In the genomic region with DNA sequence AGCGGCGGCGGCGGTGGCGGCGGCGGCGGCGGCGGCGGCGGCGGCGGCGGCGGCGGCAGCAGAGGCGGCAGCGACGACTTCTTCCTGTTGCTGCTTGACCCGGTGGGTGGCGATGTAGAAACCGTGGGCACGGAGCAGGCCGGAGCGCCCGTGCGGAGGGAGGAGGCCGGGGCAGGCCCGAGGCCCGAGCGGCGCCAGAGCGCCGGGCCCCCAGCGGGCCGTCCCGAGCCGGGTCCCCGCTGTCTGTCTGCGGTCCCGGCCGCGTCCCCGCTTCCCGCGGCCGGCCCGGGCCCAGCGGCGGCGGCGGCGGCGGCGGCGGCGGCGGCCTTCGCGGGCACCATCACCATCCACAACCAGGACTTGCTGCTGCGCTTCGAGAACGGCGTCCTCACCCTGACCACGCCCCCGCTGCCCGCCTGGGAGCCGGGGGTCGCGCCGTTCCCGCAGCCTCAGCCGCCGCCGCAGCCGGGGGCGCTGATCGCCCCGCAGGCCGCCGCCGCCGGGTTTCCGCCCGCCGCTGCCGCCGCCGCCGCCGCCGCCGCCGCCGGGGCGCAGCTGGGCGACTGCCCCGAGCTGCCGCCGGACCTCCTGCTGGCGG, we compare ENCODE assay signal across 7 mouse cellular contexts. TPM values are rescaled to one million over a fixed set of nuclear protein-coding genes. Genes with fewer than 3 reads are reported as not detected.
DNase-seq lines count a peak whose midpoint lies in the region; ATAC-seq and TF ChIP-seq lines count a peak whose summit lies in the region.
"Not testable (repeated sequence)": the region's sequence is repeated elsewhere in the genome, so short reads cannot be mapped to it uniquely, and the experiment has no call there.

No protein-coding gene starts in this region.

- not testable (repeated sequence) for H3K27me3 ChIP-seq in forebrain, embryonic 16.5 days (replicated peaks; ENCODE audit: control insufficient read depth, insufficient read depth, low read length); heart, postnatal 0 days (ENCODE audit: control insufficient read depth, insufficient read depth, low read length); kidney, adult 2 months (replicated peaks; ENCODE audit: control insufficient read depth, insufficient read depth, low read length); liver, embryonic 12.5 days (replicated peaks); midbrain, embryonic 11.5 days (ENCODE audit: control insufficient read depth, insufficient read depth, low read length)

- peak; percentile 3 to 4 for DNase-seq in cerebellum, postnatal 36 days
- DNase-seq in heart, postnatal 0 days (ENCODE audit: low spot score); kidney, adult 2 months; midbrain, embryonic 11.5 days (ENCODE audit: low spot score, missing footprints): not testable (repeated sequence)
- peak; percentile 1 for DNase-seq in right cerebral cortex, adult 18-20 months

- H3K4me3 ChIP-seq in forebrain, embryonic 16.5 days (replicated peaks; ENCODE audit: low read length), result peak overlapping the region; percentile 30
- not testable (repeated sequence) for H3K4me3 ChIP-seq in heart, postnatal 0 days (ENCODE audit: low read depth, low read length)
- H3K4me3 ChIP-seq in kidney, adult 2 months (ENCODE audit: insufficient read depth, low read depth, low read length), result 0 out of 2 replicates have a peak overlapping the region, but pooled peaks have one; percentile 14
- peak overlapping the region; percentile 43 for H3K4me3 ChIP-seq in liver, embryonic 12.5 days
- peak overlapping the region; percentile 24; the same call in 1 of the 2 replicates for H3K4me3 ChIP-seq in midbrain, embryonic 11.5 days (ENCODE audit: low read depth, low read length)

- H3K27ac ChIP-seq in forebrain, embryonic 16.5 days (ENCODE audit: low read length); heart, postnatal 0 days (ENCODE audit: low read depth); kidney, adult 2 months (ENCODE audit: insufficient read depth, low read depth, low read length); liver, embryonic 12.5 days; midbrain, embryonic 11.5 days (ENCODE audit: low read depth, low read length): not testable (repeated sequence)

- H3K4me1 ChIP-seq in forebrain, embryonic 16.5 days (replicated peaks; ENCODE audit: control insufficient read depth, insufficient read depth, low read length); heart, postnatal 0 days (ENCODE audit: control insufficient read depth, insufficient read depth); kidney, adult 2 months (ENCODE audit: control insufficient read depth, insufficient read depth, low read length); liver, embryonic 12.5 days; midbrain, embryonic 11.5 days (ENCODE audit: control insufficient read depth, insufficient read depth, low read length): not testable (repeated sequence)

- peak; percentile 73 for ATAC-seq in forebrain, embryonic 16.5 days
- ATAC-seq in heart, postnatal 0 days (ENCODE audit: insufficient read depth, low read depth), result peak; percentile 71
- ATAC-seq in liver, embryonic 12.5 days, result peak; percentile 57; the same call in 1 of the 2 replicates
- peak; percentile 77 for ATAC-seq in midbrain, embryonic 11.5 days (ENCODE audit: low FRiP score)

- 51% methylated on average over 6 of the region's 102 CpGs for WGBS in forebrain, embryonic 16.5 days
- no CpG with 5 or more reads among the region's 102 CpGs for WGBS in heart, postnatal 0 days
- WGBS in kidney, adult 2 months, result 52% methylated on average over 12 of the region's 102 CpGs
- no CpG with 5 or more reads among the region's 102 CpGs for WGBS in liver, embryonic 12.5 days (ENCODE audit: insufficient replicate concordance)
- 9% methylated on average over 26 of the region's 102 CpGs for WGBS in midbrain, embryonic 11.5 days

- not testable (repeated sequence) for H3K4me2 ChIP-seq in forebrain, embryonic 16.5 days (ENCODE audit: low read length); heart, postnatal 0 days (ENCODE audit: low read depth, low read length); midbrain, embryonic 11.5 days
- H3K4me2 ChIP-seq in liver, embryonic 12.5 days, result peak overlapping the region; percentile 38; the same call in 1 of the 2 replicates

- H3K9me3 ChIP-seq in forebrain, embryonic 16.5 days (ENCODE audit: control insufficient read depth, low read length); heart, postnatal 0 days (replicated peaks; ENCODE audit: control insufficient read depth, low read length); liver, embryonic 12.5 days (replicated peaks); midbrain, embryonic 11.5 days (ENCODE audit: control insufficient read depth, low read length): not testable (repeated sequence)

- not testable (repeated sequence) for TF ChIP-seq POLR2A in kidney, adult 2 months (IDR thresholded peaks at IDR 0.05; ENCODE audit: low read depth, low read length)

- not testable (repeated sequence) for TF ChIP-seq CTCF in heart, postnatal 0 days (IDR thresholded peaks at IDR 0.05; ENCODE audit: low read depth); kidney, adult 2 months (conservative IDR thresholded peaks at IDR 0.05; ENCODE audit: insufficient read depth, insufficient read length, low read depth, low read length)

- TF ChIP-seq EP300 in heart, postnatal 0 days (IDR thresholded peaks at IDR 0.05; ENCODE audit: low read depth), result not testable (repeated sequence)

- H3K9ac ChIP-seq in forebrain, embryonic 16.5 days (replicated peaks; ENCODE audit: low read depth, low read length); heart, postnatal 0 days (replicated peaks; ENCODE audit: low read depth, low read length); liver, embryonic 12.5 days; midbrain, embryonic 11.5 days (ENCODE audit: low read length): not testable (repeated sequence)

- not testable (repeated sequence) for H3K36me3 ChIP-seq in forebrain, embryonic 16.5 days (ENCODE audit: control insufficient read depth, insufficient read depth); heart, postnatal 0 days (replicated peaks; ENCODE audit: control insufficient read depth, insufficient read depth, low read length); kidney, adult 2 months (ENCODE audit: control insufficient read depth, insufficient read depth, low read length); liver, embryonic 12.5 days; midbrain, embryonic 11.5 days (ENCODE audit: control insufficient read depth, insufficient read depth, low read length)

RNA-seq across cellular contexts. Expression of gene Zxdb, which starts 0.7 kb away (rescaled TPM):
- polyA plus RNA-seq in forebrain, embryonic 16.5 days (2015; fragmentation: Nextera tagmentation; extraction: Ambion mirVana), result 1.5 and 1.9 TPM in 2 replicates
- 2.3 and 12.1 TPM in 2 replicates for total RNA-seq in heart, postnatal 0 days (2014; rRNA removed; ENCODE audit: low replicate concordance)
- 0.41 and 0.48 TPM in 2 replicates for polyA plus RNA-seq in heart, postnatal 0 days (2015; fragmentation: Nextera tagmentation; extraction: Ambion mirVana)
- polyA plus RNA-seq in kidney, adult 2 months (2012; rRNA removed), result 2.2 and 3.0 TPM in 2 replicates
- 0.41 and 0.50 TPM in 2 replicates for polyA plus RNA-seq in liver, embryonic 12.5 days (2016; fragmentation: Nextera tagmentation; extraction: Ambion mirVana)
- 1.6 and 2.0 TPM in 2 replicates for polyA plus RNA-seq in midbrain, embryonic 11.5 days (2014; fragmentation: Nextera tagmentation; extraction: Ambion mirVana)
